Mouse (Mus musculus) olfactory bulb, adult 2 months (tissue): ENCODE results near the gene Coq10b.

Source experiments
- CTCF ChIP-seq: fragments of 200-500 bp; IDR thresholded peaks from 2 replicates; pipeline ENCODE4 v1.5.1; 2012; ENCODE audit warnings: low read depth, mild to moderate bottlenecking, low read length, moderate library complexity; ENCODE audit not compliant: insufficient read depth
- POLR2A ChIP-seq: fragments of 200-500 bp; IDR thresholded peaks from 2 replicates; pipeline ENCODE4 v1.6.1; 2012; ENCODE audit warnings: mild to moderate bottlenecking, low read depth, low read length, moderate library complexity; ENCODE audit not compliant: insufficient read depth

DNA sequence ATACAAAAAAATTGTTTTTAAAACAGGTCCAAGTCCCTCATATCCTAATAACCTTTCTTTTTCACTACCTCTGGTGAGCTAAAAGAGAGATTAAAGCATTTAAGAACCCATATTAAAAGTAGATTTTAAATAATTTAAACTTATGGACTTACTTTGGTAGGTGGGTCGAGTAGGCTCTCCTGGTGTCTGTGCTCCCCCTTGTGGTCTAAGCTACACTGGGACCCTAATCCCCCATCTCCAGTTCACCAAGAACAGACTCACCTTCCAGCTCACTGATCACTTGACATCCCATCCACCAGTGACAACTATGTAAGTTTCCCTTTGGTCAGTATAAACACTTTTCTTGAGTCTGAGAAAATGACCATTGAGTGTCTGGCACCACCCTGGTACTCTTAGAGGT, 10.3 kb upstream of the Coq10b start:
- TF ChIP-seq CTCF (no peak), POLR2A (no peak)
